Mouse (Mus musculus): ENCODE results near the gene Galc.

The Galc gene

GRCm38 (mm10) chr12:98258845-98259517 lies at the start of gene Galc:
Gene Galc (minus strand): TSS chr12:98259459.
- peak; percentile 88 for DNase-seq

GRCm38 (mm10) chr12:98307179-98307915 lies 48.1 kb upstream of the Galc start:
- peak; percentile 28 for DNase-seq

GRCm38 (mm10) chr12:98303013-98303412 lies 43.8 kb upstream of the Galc start:
- no peak for DNase-seq

- no peak for DNase-seq
Observed at GRCm38 (mm10) chr12:98301980-98302379, 42.7 kb upstream of the Galc start.

GRCm38 (mm10) chr12:98294241-98294640 lies 35.0 kb upstream of the Galc start:
- no peak for DNase-seq

- DNase-seq, result no peak
Observed at GRCm38 (mm10) chr12:98292278-98292677, 33.0 kb upstream of the Galc start.

GRCm38 (mm10) chr12:98290475-98290874 lies 31.2 kb upstream of the Galc start:
- DNase-seq, result no peak

GRCm38 (mm10) chr12:98284477-98284876 lies 25.2 kb upstream of the Galc start:
- DNase-seq, result no peak

GRCm38 (mm10) chr12:98283487-98283860 lies 24.2 kb upstream of the Galc start:
- no peak for DNase-seq

GRCm38 (mm10) chr12:98282776-98283486 lies 23.7 kb upstream of the Galc start:
- peak; percentile 24 for DNase-seq

- no peak for DNase-seq
Observed at GRCm38 (mm10) chr12:98280996-98281395, 21.7 kb upstream of the Galc start.

GRCm38 (mm10) chr12:98280530-98280929 lies 21.3 kb upstream of the Galc start:
- peak; percentile 50 for DNase-seq

- DNase-seq, result no peak
Observed at GRCm38 (mm10) chr12:98272433-98272832, 13.2 kb upstream of the Galc start.

- DNase-seq, result no peak
Observed at GRCm38 (mm10) chr12:98270810-98271566, 11.7 kb upstream of the Galc start.

GRCm38 (mm10) chr12:98269791-98270745 lies 10.8 kb upstream of the Galc start:
- DNase-seq, result no peak

GRCm38 (mm10) chr12:98268441-98269369 lies 9.4 kb upstream of the Galc start, which contains the start of gene Gpr65:
Gene Gpr65 (plus strand): TSS chr12:98268635.
- DNase-seq, result no peak

- no peak for DNase-seq
Observed at GRCm38 (mm10) chr12:98265697-98266096, 6.4 kb upstream of the Galc start.

- no peak for DNase-seq
Observed at GRCm38 (mm10) chr12:98259518-98259852, 226 bp upstream of the Galc start.

GRCm38 (mm10) chr12:98258371-98258844 lies 851 bp downstream of the Galc start:
- no peak for DNase-seq

- no peak for DNase-seq
Observed at GRCm38 (mm10) chr12:98255373-98255995, 3.8 kb downstream of the Galc start.
